Mouse (Mus musculus) Patski (cell line): ENCODE measurements around the gene Ccr6. TPM values are rescaled to one million over a fixed set of nuclear protein-coding genes. Genes with fewer than 3 reads are reported as not detected.

Source experiments
- ATAC-seq: fragments of 100-300 bp; one replicate; pipeline ENCODE4 v1.8.0; 2021
- CTCF ChIA-PET: fragments of 350-600 bp; sonication (Branson Sonifier 250); formaldehyde crosslinking; loops from one replicate; lab custom pipeline; 2022; ENCODE audit warnings: inconsistent platforms; lab: Charles Lee
- POLR2A ChIA-PET: fragments of 350-600 bp; sonication (Branson Sonifier 250); formaldehyde crosslinking; loops from one replicate; lab custom pipeline; 2022; ENCODE audit warnings: antibody characterized with exemption, inconsistent platforms; lab: Charles Lee
- DNase-seq: peaks from one replicate; pipeline ENCODE4 v3.0.0-alpha.2; 2011; ENCODE audit warnings: low read depth, low spot score
- H3K27me3 ChIP-seq: fragments of 371-371 bp; one replicate; pipeline ENCODE4 v1.5.1; 2021
- CTCF ChIP-seq: fragments of 100-300 bp; IDR thresholded peaks from one replicate; pipeline ENCODE4 v1.5.1; 2021
- in situ Hi-C: fragments of 300-500 bp; cut with MboI; formaldehyde crosslinking; loops from 3 replicates; pipeline ENCODE4 v1.11.1; 2018; ENCODE audit warnings: low pct_unique_long_range_greater_than_20kb, mixed read lengths
- polyA plus RNA-seq: library from polyadenylated mRNA; unstranded; gene quantifications from one replicate; pipeline ENCODE4 v1.2.3, GENCODE M21; 2021

The Ccr6 gene
- polyA plus RNA-seq, 1 experiment from 2014 or later: not detected

- ChIA-PET CTCF (no interaction called here), POLR2A (no interaction called here)
- DNase-seq (no peak), ATAC-seq (no peak)
- no peak for TF ChIP-seq CTCF
- in situ Hi-C loops: no loop called here
- peaks cover 28% of the 10 kb centered on the region for H3K27me3 ChIP-seq
Measured at GRCm38 (mm10) chr17:8233618-8234214, 2.1 kb upstream of the Ccr6 start.

- ATAC-seq: no peak
Measured at GRCm38 (mm10) chr17:8234537-8234936, 1.3 kb upstream of the Ccr6 start.

GRCm38 (mm10) chr17:8238012-8238710 lies 2.3 kb downstream of the Ccr6 start:
- H3K27me3 ChIP-seq: peaks cover 21% of the 10 kb centered on the region
- ChIA-PET POLR2A (no interaction called here), CTCF (no interaction called here)
- no peak for TF ChIP-seq CTCF
- in situ Hi-C loops: no loop called here
- no peak for ATAC-seq
- no peak for DNase-seq

More at GRCm38 (mm10) chr17:8234537-8234936, 1.3 kb upstream of the Ccr6 start:
- POLR2A ChIA-PET: no interaction called here
- CTCF ChIA-PET: no interaction called here
- no peak for DNase-seq
- no peak for TF ChIP-seq CTCF
- peaks cover 25% of the 10 kb centered on the region for H3K27me3 ChIP-seq
- in situ Hi-C loops: no loop called here

GRCm38 (mm10) chr17:8239561-8239960 lies 3.7 kb downstream of the Ccr6 start:
- peaks cover 24% of the 10 kb centered on the region for H3K27me3 ChIP-seq
- ATAC-seq: no peak

GRCm38 (mm10) chr17:8240517-8240916 lies 4.7 kb downstream of the Ccr6 start:
- CTCF ChIA-PET: no interaction called here
- no peak for TF ChIP-seq CTCF
- POLR2A ChIA-PET: no interaction called here
- in situ Hi-C loops: no loop called here
- no peak for ATAC-seq
- H3K27me3 ChIP-seq: peaks cover 21% of the 10 kb centered on the region
- no peak for DNase-seq

More at GRCm38 (mm10) chr17:8239561-8239960, 3.7 kb downstream of the Ccr6 start:
- TF ChIP-seq CTCF: no peak
- ChIA-PET CTCF (no interaction called here), POLR2A (no interaction called here)
- DNase-seq: no peak
- in situ Hi-C loops: no loop called here

GRCm38 (mm10) chr17:8241645-8242044 lies 5.8 kb downstream of the Ccr6 start:
- in situ Hi-C loops: no loop called here

GRCm38 (mm10) chr17:8242186-8242585 lies 6.3 kb downstream of the Ccr6 start:
- ChIA-PET CTCF (no interaction called here), POLR2A (no interaction called here)
- peaks cover 18% of the 10 kb centered on the region for H3K27me3 ChIP-seq

More at GRCm38 (mm10) chr17:8241645-8242044, 5.8 kb downstream of the Ccr6 start:
- no peak for TF ChIP-seq CTCF
- ATAC-seq (no peak), DNase-seq (no peak)
- H3K27me3 ChIP-seq: peaks cover 18% of the 10 kb centered on the region
- POLR2A ChIA-PET: no interaction called here
- CTCF ChIA-PET: no interaction called here

GRCm38 (mm10) chr17:8244124-8244523 lies 8.3 kb downstream of the Ccr6 start:
- DNase-seq (no peak), ATAC-seq (no peak)
- no peak for TF ChIP-seq CTCF
- ChIA-PET CTCF (no interaction called here), POLR2A (no interaction called here)
- peaks cover 8% of the 10 kb centered on the region for H3K27me3 ChIP-seq
- in situ Hi-C loops: no loop called here

More at GRCm38 (mm10) chr17:8242186-8242585, 6.3 kb downstream of the Ccr6 start:
- ATAC-seq (no peak), DNase-seq (no peak)
- no peak for TF ChIP-seq CTCF
- in situ Hi-C loops: no loop called here

GRCm38 (mm10) chr17:8246102-8246754 lies 10.4 kb downstream of the Ccr6 start:
- ChIA-PET CTCF (no interaction called here), POLR2A (no interaction called here)
- ATAC-seq (no peak), DNase-seq (no peak)
- TF ChIP-seq CTCF: no peak
- peaks cover 19% of the 10 kb centered on the region for H3K27me3 ChIP-seq
- in situ Hi-C loops: no loop called here

GRCm38 (mm10) chr17:8251704-8252103 lies 15.9 kb downstream of the Ccr6 start:
- CTCF ChIA-PET: no interaction called here
- no peak for ATAC-seq
- POLR2A ChIA-PET: no interaction called here
- peaks cover 12% of the 10 kb centered on the region for H3K27me3 ChIP-seq
- no peak for DNase-seq
- TF ChIP-seq CTCF: no peak
- in situ Hi-C loops: no loop called here

- ATAC-seq: no peak
- in situ Hi-C loops: no loop called here
- no peak for TF ChIP-seq CTCF
- CTCF ChIA-PET: interaction anchor here (1.1 kb wide), 1 partner anchor 118 kb away, joined by 3 read pairs; no protein-coding TSS in a partner anchor
- DNase-seq: no peak
- H3K27me3 ChIP-seq: peaks cover 9% of the 10 kb centered on the region
- POLR2A ChIA-PET: no interaction called here
Measured at GRCm38 (mm10) chr17:8254268-8254667, 18.4 kb downstream of the Ccr6 start.
